Comparison of ENCODE assay signal across 18 mouse cellular contexts in genomic region chr19:15330155-15330554, GRCm38 (mm10).
DNase-seq lines count a peak whose midpoint lies in the region; ATAC-seq lines count a peak whose summit lies in the region.
"Had no signal": no experiment of that assay in that cellular context is flagged by ENCODE, and none has a peak within 500 bp of the region (broad histone marks: within the 10 kb centered on the region; RNA-seq: fewer than 3 reads in every experiment).

No protein-coding gene starts in this region.

- no peak overlapping the region for H3K4me2 ChIP-seq in embryonic facial prominence, embryonic 14.5 days (ENCODE audit: low read depth, low read length)
- H3K4me2 ChIP-seq in liver, embryonic 11.5 days, result no peak overlapping the region
- H3K4me2 ChIP-seq: forebrain, embryonic 15.5 days; heart, embryonic 13.5 days; limb, embryonic 13.5 days; lung, embryonic 14.5 days; midbrain, embryonic 15.5 days had no signal

- H3K9ac ChIP-seq in embryonic facial prominence, embryonic 14.5 days (ENCODE audit: low read depth, low read length), result no peak overlapping the region
- no peak overlapping the region for H3K9ac ChIP-seq in liver, embryonic 11.5 days (ENCODE audit: low read depth, low read length)
- H3K9ac ChIP-seq: forebrain, embryonic 15.5 days; heart, embryonic 13.5 days; limb, embryonic 13.5 days; lung, embryonic 14.5 days; midbrain, embryonic 15.5 days had no signal

- no peaks in the 10 kb centered on the region for H3K27me3 ChIP-seq in embryonic facial prominence, embryonic 14.5 days (replicated peaks; ENCODE audit: control insufficient read depth, insufficient read depth, low read length)
- 0 out of 2 replicates have a peak, but pooled peaks cover 6% of the 10 kb centered on the region for H3K27me3 ChIP-seq in embryonic facial prominence, embryonic 10.5 days (replicated peaks; ENCODE audit: low read depth, poor library complexity, severe bottlenecking)
- no peaks in the 10 kb centered on the region for H3K27me3 ChIP-seq in liver, embryonic 11.5 days (replicated peaks; ENCODE audit: control insufficient read depth, insufficient read depth, low read length)
- H3K27me3 ChIP-seq: forebrain, embryonic 15.5 days; heart, embryonic 13.5 days; limb, embryonic 13.5 days had no signal

- ATAC-seq in embryonic facial prominence, embryonic 14.5 days (ENCODE audit: low read depth), result no peak
- ATAC-seq in liver, embryonic 11.5 days (replicated peaks; ENCODE audit: low FRiP score), result no peak
- ATAC-seq: forebrain, embryonic 15.5 days; inflammation-experienced regulatory T-cells, adult 6 months; midbrain, embryonic 15.5 days; Patski had no signal

- no peak overlapping the region for H3K27ac ChIP-seq in embryonic facial prominence, embryonic 14.5 days (replicated peaks; ENCODE audit: low read depth, low read length)
- H3K27ac ChIP-seq in embryonic facial prominence, embryonic 10.5 days (replicated peaks), result no peak overlapping the region
- H3K27ac ChIP-seq in liver, embryonic 11.5 days (ENCODE audit: low read depth, low read length), result no peak overlapping the region
- H3K27ac ChIP-seq: forebrain, embryonic 15.5 days; heart, embryonic 13.5 days; limb, embryonic 13.5 days; midbrain, embryonic 15.5 days had no signal

- H3K4me1 ChIP-seq in embryonic facial prominence, embryonic 14.5 days (ENCODE audit: control insufficient read depth, insufficient read depth, low read length), result no peaks in the 10 kb centered on the region
- no peaks in the 10 kb centered on the region for H3K4me1 ChIP-seq in embryonic facial prominence, embryonic 10.5 days
- H3K4me1 ChIP-seq in liver, embryonic 11.5 days (replicated peaks; ENCODE audit: control insufficient read depth, insufficient read depth, low read length), result no peaks in the 10 kb centered on the region
- H3K4me1 ChIP-seq: heart, embryonic 13.5 days; limb, embryonic 13.5 days; midbrain, embryonic 15.5 days had no signal

- no peaks in the 10 kb centered on the region for H3K9me3 ChIP-seq in embryonic facial prominence, embryonic 14.5 days (ENCODE audit: control insufficient read depth, low read length)
- H3K9me3 ChIP-seq in embryonic facial prominence, embryonic 10.5 days, result no peaks in the 10 kb centered on the region
- H3K9me3 ChIP-seq in liver, embryonic 11.5 days (ENCODE audit: control insufficient read depth, low read length), result no peaks in the 10 kb centered on the region
- H3K9me3 ChIP-seq: forebrain, embryonic 15.5 days; heart, embryonic 13.5 days; limb, embryonic 13.5 days; midbrain, embryonic 15.5 days had no signal

- WGBS in embryonic facial prominence, embryonic 14.5 days, result 84% methylated on average over 3 of the region's 3 CpGs
- WGBS in embryonic facial prominence, embryonic 10.5 days, result 91% methylated on average over 3 of the region's 3 CpGs
- 76% methylated on average over 3 of the region's 3 CpGs for WGBS in liver, embryonic 11.5 days

- no peaks in the 10 kb centered on the region for H3K36me3 ChIP-seq in embryonic facial prominence, embryonic 14.5 days (ENCODE audit: control insufficient read depth, insufficient read depth, low read length)
- no peaks in the 10 kb centered on the region for H3K36me3 ChIP-seq in embryonic facial prominence, embryonic 10.5 days (replicated peaks)
- H3K36me3 ChIP-seq in liver, embryonic 11.5 days (ENCODE audit: control insufficient read depth, insufficient read depth, low read length), result no peaks in the 10 kb centered on the region
- H3K36me3 ChIP-seq: forebrain, embryonic 15.5 days; heart, embryonic 13.5 days; limb, embryonic 13.5 days; midbrain, embryonic 15.5 days had no signal

- no peak overlapping the region for H3K4me3 ChIP-seq in embryonic facial prominence, embryonic 14.5 days (ENCODE audit: low read depth, low read length)
- no peak overlapping the region for H3K4me3 ChIP-seq in embryonic facial prominence, embryonic 10.5 days
- H3K4me3 ChIP-seq in liver, embryonic 11.5 days (ENCODE audit: low read depth, low read length), result no peak overlapping the region
- H3K4me3 ChIP-seq: forebrain, embryonic 15.5 days; heart, embryonic 13.5 days; limb, embryonic 13.5 days; midbrain, embryonic 15.5 days had no signal

- peak; percentile 8 for DNase-seq in embryonic facial prominence, embryonic 14.5 days (ENCODE audit: low spot score)
- no peak for DNase-seq in embryonic facial prominence, embryonic 10.5 days (ENCODE audit: low spot score)
- peak; percentile 34 to 66 for DNase-seq in left cerebral cortex, adult 18-20 months (ENCODE audit: low spot score in 2 of 2)
- no peak for DNase-seq in left cerebral cortex, adult 11 months (ENCODE audit: low spot score)
- DNase-seq in layer of hippocampus, adult 9-11 months, result peak; percentile 36
- DNase-seq in right cerebral cortex, postnatal 36 days (ENCODE audit: low spot score in 2 of 2), result peak; percentile 10 to 14
- DNase-seq in liver, embryonic 11.5 days (ENCODE audit: low spot score), result no peak
- DNase-seq: B cell, adult 2 months; cerebellum, adult 11 months; gastrocnemius, postnatal 25 days; kidney, adult 9 months; lung, embryonic 14.5 days had no signal

Comparison
In these comparisons a context has a peak if more than half of its experiments do, and no peak if none do; other contexts are left out.
1. DNase-seq: peak in embryonic facial prominence, embryonic 14.5 days (single experiment), left cerebral cortex, adult 18-20 months (2 of 2), layer of hippocampus, adult 9-11 months (single experiment) and right cerebral cortex, postnatal 36 days (2 of 2); none in embryonic facial prominence, embryonic 10.5 days (single experiment), left cerebral cortex, adult 11 months (single experiment) and liver, embryonic 11.5 days (single experiment).